Mouse (Mus musculus) lung, embryonic 16.5 days (tissue): ENCODE measurements at regions not wholly inside any gene's neighbourhood (a gene's known extent, or its start where the extent isn't known, plus 50 kb on each side); places are given as distances from the start of the nearest gene placed in this dataset.

ENCODE experiments used
- ATAC-seq: fragments of 200-750 bp; cut with Nextera tagmentation; 2 replicates; pipeline ENCODE4 v1.8.0; 2017; ENCODE audit warnings: low read depth, mild to moderate bottlenecking, moderate library complexity
- H3K27ac ChIP-seq: fragments of 300-500 bp; sonication (generic); 2 replicates; pipeline ENCODE4 v1.5.1; 2014; ENCODE audit warnings: mild to moderate bottlenecking, control low read depth, low read length
- H3K27me3 ChIP-seq: fragments of 300-500 bp; sonication (generic); 2 replicates; pipeline ENCODE4 v1.6.1; 2014; ENCODE audit warnings: low read depth, low read length, mixed read lengths; ENCODE audit not compliant: control insufficient read depth, insufficient read depth
- H3K36me3 ChIP-seq: fragments of 300-500 bp; sonication (generic); 2 replicates; pipeline ENCODE4 v1.6.1; 2014; ENCODE audit warnings: low read length; ENCODE audit not compliant: control insufficient read depth, insufficient read depth
- H3K4me1 ChIP-seq: fragments of 300-500 bp; sonication (generic); replicated peaks from 2 replicates; pipeline ENCODE4 v1.6.1; 2014; ENCODE audit warnings: low read length, mixed read lengths; ENCODE audit not compliant: control insufficient read depth, insufficient read depth
- H3K4me2 ChIP-seq: fragments of 300-500 bp; sonication (generic); 2 replicates; pipeline ENCODE4 v1.6.1; 2014; ENCODE audit warnings: low read depth, low read length, control low read depth
- H3K4me3 ChIP-seq: fragments of 300-500 bp; sonication (generic); 2 replicates; pipeline ENCODE4 v1.5.1; 2014; ENCODE audit warnings: mild to moderate bottlenecking, low read length, control low read depth
- H3K9ac ChIP-seq: fragments of 300-500 bp; sonication (generic); 2 replicates; pipeline ENCODE4 v1.6.1; 2014; ENCODE audit warnings: low read length, control low read depth
- H3K9me3 ChIP-seq: fragments of 300-500 bp; sonication (generic); 2 replicates; pipeline ENCODE4 v1.6.1; 2016; ENCODE audit warnings: low read length; ENCODE audit not compliant: control insufficient read depth
- WGBS: fragments of 180-500 bp; shearing (Covaris S2); extraction: QIAGEN DNeasy Blood & Tissue Kit; methylation state at CpG from one replicate; pipeline ENCODE4 v1.1.7; 2014; 5-methylcytosine and 5-hydroxymethylcytosine counted together

GRCm38 (mm10) chr10:68378212-68378611 is 99.7 kb upstream of the Arid5b start:
- Histone ChIP-seq H3K9ac (no peak overlapping the region), H3K27ac (no peak overlapping the region), H3K27me3 (no peaks in the 10 kb centered on the region), H3K4me3 (no peak overlapping the region), H3K4me2 (no peak overlapping the region), H3K9me3 (no peaks in the 10 kb centered on the region), H3K36me3 (no peaks in the 10 kb centered on the region), H3K4me1 (no peaks in the 10 kb centered on the region)
- no peak for ATAC-seq
- WGBS, result 81% methylated on average over 5 of the region's 5 CpGs

DNA sequence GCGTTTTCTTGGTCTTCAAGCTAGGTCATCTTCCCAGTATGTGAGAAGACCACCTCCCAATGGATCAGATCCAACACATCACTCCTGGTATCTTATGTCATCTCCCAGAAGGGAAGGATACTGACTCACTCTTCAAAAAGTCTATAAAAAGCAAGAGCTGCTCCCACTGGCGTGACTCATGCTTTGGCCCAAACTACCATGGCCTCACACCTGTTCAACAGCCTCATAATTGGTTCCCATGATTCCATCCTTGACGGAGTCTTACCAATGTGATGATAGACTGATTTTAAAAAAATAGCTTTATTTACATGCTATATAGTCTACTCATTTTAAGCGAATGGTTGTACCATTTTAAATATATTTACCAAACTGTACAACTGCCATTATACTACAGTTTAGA is 98.9 kb upstream of the Arid5b start:
- WGBS, result 88% methylated on average over 4 of the region's 4 CpGs
- H3K4me1 ChIP-seq, result no peaks in the 10 kb centered on the region
- ATAC-seq, result no peak
- H3K4me3 ChIP-seq, result no peak overlapping the region
- no peaks in the 10 kb centered on the region for H3K9me3 ChIP-seq
- no peaks in the 10 kb centered on the region for H3K36me3 ChIP-seq
- H3K27me3 ChIP-seq, result no peaks in the 10 kb centered on the region
- no peak overlapping the region for H3K27ac ChIP-seq
- no peak overlapping the region for H3K4me2 ChIP-seq
- H3K9ac ChIP-seq, result no peak overlapping the region

DNA sequence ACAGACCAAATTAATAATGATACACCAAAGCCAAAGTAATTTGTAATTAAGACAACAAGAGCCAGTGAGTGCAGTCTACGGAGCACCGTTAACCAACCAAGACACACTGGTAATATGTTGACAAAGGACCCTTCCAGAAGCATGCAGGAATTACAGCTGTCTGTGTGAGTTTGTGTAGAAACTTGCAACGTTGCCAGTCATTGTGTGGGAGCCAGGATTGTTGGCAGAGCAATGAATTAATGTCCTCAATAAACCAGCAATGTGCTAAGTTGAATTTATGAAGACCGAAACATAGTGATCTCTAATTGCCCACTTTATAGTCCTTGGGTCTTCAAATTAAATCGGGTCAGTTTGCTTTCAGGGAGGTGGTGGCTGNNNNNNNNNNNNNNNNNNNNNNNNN is 95.3 kb upstream of the Arid5b start:
- no peak overlapping the region for H3K9ac ChIP-seq
- H3K4me1 ChIP-seq, result no peaks in the 10 kb centered on the region
- H3K27ac ChIP-seq, result no peak overlapping the region
- H3K4me3 ChIP-seq, result no peak overlapping the region
- ATAC-seq, result no peak
- H3K9me3 ChIP-seq, result no peaks in the 10 kb centered on the region
- 75% methylated on average over 5 of the region's 5 CpGs for WGBS
- no peaks in the 10 kb centered on the region for H3K27me3 ChIP-seq
- H3K36me3 ChIP-seq, result no peaks in the 10 kb centered on the region
- no peak overlapping the region for H3K4me2 ChIP-seq

- WGBS, result 78% methylated on average over 6 of the region's 6 CpGs
- Histone ChIP-seq H3K4me3 (no peak overlapping the region), H3K27ac (no peak overlapping the region), H3K27me3 (no peaks in the 10 kb centered on the region), H3K9me3 (no peaks in the 10 kb centered on the region), H3K4me2 (no peak overlapping the region), H3K4me1 (no peaks in the 10 kb centered on the region), H3K9ac (no peak overlapping the region), H3K36me3 (no peaks in the 10 kb centered on the region)
- ATAC-seq, result no peak
Observed at GRCm38 (mm10) chr10:68371785-68372184, 93.2 kb upstream of the Arid5b start.

DNA sequence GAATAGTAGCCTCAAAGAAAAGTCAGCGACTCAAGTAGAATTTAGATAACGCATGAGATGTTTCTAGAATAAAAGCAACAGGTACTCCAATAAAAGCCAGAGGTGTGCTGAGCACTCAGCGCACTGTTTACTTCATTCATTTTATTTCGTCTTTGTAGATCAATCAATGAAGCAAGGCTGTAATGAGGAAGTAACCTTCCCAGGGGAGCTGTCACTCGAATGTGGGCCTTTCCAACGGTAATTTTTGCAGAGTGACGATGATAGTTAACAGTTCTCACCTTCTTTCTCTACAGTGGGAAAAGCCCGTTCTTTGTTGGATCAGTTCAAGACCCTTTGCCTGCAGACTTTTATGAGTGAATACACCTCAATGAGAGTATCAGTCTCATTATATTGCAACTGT is 92.4 kb upstream of the Arid5b start:
- ATAC-seq, result no peak
- no peak overlapping the region for H3K4me2 ChIP-seq
- H3K9me3 ChIP-seq, result no peaks in the 10 kb centered on the region
- no peaks in the 10 kb centered on the region for H3K27me3 ChIP-seq
- H3K27ac ChIP-seq, result no peak overlapping the region
- no peak overlapping the region for H3K4me3 ChIP-seq
- no peaks in the 10 kb centered on the region for H3K4me1 ChIP-seq
- H3K9ac ChIP-seq, result no peak overlapping the region
- H3K36me3 ChIP-seq, result no peaks in the 10 kb centered on the region
- WGBS, result 87% methylated on average over 8 of the region's 8 CpGs

DNA sequence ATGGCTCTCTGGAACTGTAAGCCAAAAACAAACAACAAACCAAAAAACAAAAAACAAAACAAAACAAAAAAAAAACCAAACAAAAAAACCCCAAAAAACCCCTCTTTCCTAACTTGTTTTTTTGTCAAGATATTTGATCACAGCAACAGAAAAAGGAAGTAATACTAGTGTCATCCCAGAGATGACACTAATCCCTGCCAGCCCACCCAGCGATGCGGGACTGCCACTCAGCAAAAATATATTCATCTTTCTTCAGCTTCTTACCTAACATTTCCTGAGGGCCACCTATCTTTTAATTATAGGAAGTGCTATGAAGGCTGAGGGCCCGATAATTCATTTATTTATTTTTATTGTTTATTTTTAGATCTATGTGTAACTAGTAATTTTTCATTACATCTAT is 88.3 kb upstream of the Arid5b start:
- H3K4me1 ChIP-seq, result no peaks in the 10 kb centered on the region
- no peak overlapping the region for H3K4me2 ChIP-seq
- H3K9me3 ChIP-seq, result peaks cover 3% of the 10 kb centered on the region; the same call in 1 of the 2 replicates
- no peaks in the 10 kb centered on the region for H3K36me3 ChIP-seq
- no peak overlapping the region for H3K4me3 ChIP-seq
- no peaks in the 10 kb centered on the region for H3K27me3 ChIP-seq
- 83% methylated on average over 3 of the region's 3 CpGs for WGBS
- no peak overlapping the region for H3K9ac ChIP-seq
- ATAC-seq, result no peak
- H3K27ac ChIP-seq, result no peak overlapping the region

- ATAC-seq, result peak; percentile 85
- 38% methylated on average over 6 of the region's 6 CpGs for WGBS
Observed at GRCm38 (mm10) chr10:68360765-68361483, 82.4 kb upstream of the Arid5b start.

GRCm38 (mm10) chr10:68359135-68359534 is 80.6 kb upstream of the Arid5b start:
- WGBS, result 96% methylated on average over 2 of the region's 2 CpGs
- no peaks in the 10 kb centered on the region for H3K27me3 ChIP-seq
- no peak overlapping the region for H3K4me3 ChIP-seq
- H3K27ac ChIP-seq, result no peak overlapping the region
- H3K9ac ChIP-seq, result no peak overlapping the region
- no peaks in the 10 kb centered on the region for H3K36me3 ChIP-seq
- H3K4me1 ChIP-seq, result peaks cover 10% of the 10 kb centered on the region
- ATAC-seq, result no peak
- no peaks in the 10 kb centered on the region; the same call in 1 of the 2 replicates for H3K9me3 ChIP-seq
- H3K4me2 ChIP-seq, result no peak overlapping the region

More at GRCm38 (mm10) chr10:68360765-68361483, 82.4 kb upstream of the Arid5b start:
- no peak overlapping the region for H3K4me2 ChIP-seq
- peaks cover 5% of the 10 kb centered on the region; the same call in 1 of the 2 replicates for H3K4me1 ChIP-seq
- no peaks in the 10 kb centered on the region for H3K36me3 ChIP-seq
- H3K9me3 ChIP-seq, result peaks cover 3% of the 10 kb centered on the region; the same call in 1 of the 2 replicates
- H3K9ac ChIP-seq, result no peak overlapping the region
- H3K27me3 ChIP-seq, result no peaks in the 10 kb centered on the region
- no peak overlapping the region for H3K4me3 ChIP-seq
- peak overlapping the region; percentile 48 for H3K27ac ChIP-seq

- Histone ChIP-seq H3K4me1 (peaks cover 17% of the 10 kb centered on the region), H3K4me2 (no peak overlapping the region), H3K4me3 (no peak overlapping the region), H3K27me3 (no peaks in the 10 kb centered on the region), H3K9ac (no peak overlapping the region), H3K27ac (peak overlapping the region; percentile 38), H3K36me3 (no peaks in the 10 kb centered on the region), H3K9me3 (no peaks in the 10 kb centered on the region; the same call in 1 of the 2 replicates)
- no peak for ATAC-seq
- 37% methylated on average over 6 of the region's 6 CpGs for WGBS
Observed at GRCm38 (mm10) chr10:68356973-68357372, 78.4 kb upstream of the Arid5b start.
